Mouse (Mus musculus): Measurements from ENCODE around the gene 9430007A20Rik.
"Not testable (repeated sequence)": the region's sequence is repeated elsewhere in the genome, so short reads cannot be mapped to it uniquely, and the experiment has no call there.

GRCm38 (mm10) chr4:144545339-144545738 is 25.7 kb downstream of the 9430007A20Rik start:
- TF ChIP-seq POLR2A (IDR thresholded peaks at IDR 0.05; ENCODE audit: control insufficient read depth, extremely low read depth, insufficient read depth, low read length, poor library complexity); CTCF (IDR thresholded peaks at IDR 0.05; ENCODE audit: borderline replicate concordance, control insufficient read depth, extremely low read depth, insufficient read depth, low read length, poor library complexity): not testable (repeated sequence)

Measured in thymus, adult 2 months (tissue).